In the genomic region with DNA sequence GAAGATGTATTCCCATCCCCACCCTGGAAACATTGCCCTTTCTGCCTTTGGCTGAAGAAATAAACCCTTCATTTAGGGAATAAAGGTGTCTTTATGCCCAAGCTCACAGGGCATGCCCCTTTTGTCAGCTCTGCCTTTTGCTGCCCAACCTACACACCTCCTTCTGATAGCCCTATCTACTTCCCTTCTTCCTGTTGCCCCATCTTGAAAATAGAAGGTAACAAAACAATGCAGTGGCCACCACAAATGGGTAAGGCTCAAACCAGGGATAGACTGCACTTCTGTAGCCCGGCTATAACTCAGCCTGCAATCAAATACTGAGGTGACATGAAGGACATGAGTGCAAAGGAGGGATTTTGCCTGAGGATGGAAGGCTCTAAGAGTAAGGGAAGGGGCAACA, we compare ENCODE assay signal across 38 mouse cellular contexts. TPM values are rescaled to one million over a fixed set of nuclear protein-coding genes. Genes with fewer than 3 reads are reported as not detected.
"Had no signal": no experiment of that assay in that cellular context is flagged by ENCODE, and none has a peak within 500 bp of the region (broad histone marks: within the 10 kb centered on the region; RNA-seq: fewer than 3 reads in every experiment).

No protein-coding gene starts in this region.

- H3K9me3 ChIP-seq: embryonic facial prominence, embryonic 10.5 days; embryonic facial prominence, embryonic 13.5 days; embryonic facial prominence, embryonic 15.5 days; forebrain, embryonic 12.5 days; forebrain, embryonic 13.5 days; forebrain, embryonic 15.5 days had no signal

- H3K4me3 ChIP-seq: embryonic facial prominence, embryonic 10.5 days; embryonic facial prominence, embryonic 12.5 days; embryonic facial prominence, embryonic 13.5 days; embryonic facial prominence, embryonic 15.5 days; erythroblast, embryonic 14.5 days; forebrain, embryonic 10.5 days; forebrain, embryonic 12.5 days; forebrain, embryonic 13.5 days; forebrain, embryonic 15.5 days; gastrocnemius, adult 2 months; heart, adult 2 months had no signal

- H3K4me1 ChIP-seq: embryonic facial prominence, embryonic 10.5 days; embryonic facial prominence, embryonic 12.5 days; forebrain, embryonic 10.5 days; forebrain, embryonic 12.5 days; forebrain, embryonic 13.5 days; forebrain, embryonic 15.5 days had no signal

- H3K36me3 ChIP-seq: embryonic facial prominence, embryonic 10.5 days; embryonic facial prominence, embryonic 12.5 days; embryonic facial prominence, embryonic 13.5 days; embryonic facial prominence, embryonic 15.5 days; forebrain, embryonic 10.5 days; forebrain, embryonic 12.5 days; forebrain, embryonic 15.5 days had no signal

- DNase-seq: cerebellum, adult 8-10 months; cerebellum, adult 9-10 months; cerebellum, adult 9-11 months; cerebellum, postnatal 10 days; cerebellum, postnatal 14 days; cerebellum, postnatal 25 days; cerebellum, postnatal 36 days; embryo, embryonic 11 days; forebrain, postnatal 0 days; gastrocnemius, adult 2 months; gastrocnemius, postnatal 10 days; gastrocnemius, postnatal 14 days; gastrocnemius, postnatal 25 days; gastrocnemius, postnatal 36 days; heart, adult 18-20 months; heart, adult 2 months had no signal

- H3K9ac ChIP-seq: embryonic facial prominence, embryonic 12.5 days; embryonic facial prominence, embryonic 13.5 days; embryonic facial prominence, embryonic 15.5 days; forebrain, embryonic 12.5 days; forebrain, embryonic 13.5 days; forebrain, embryonic 15.5 days; forebrain, postnatal 0 days had no signal

- H3K27ac ChIP-seq: embryonic facial prominence, embryonic 10.5 days; embryonic facial prominence, embryonic 12.5 days; embryonic facial prominence, embryonic 13.5 days; embryonic facial prominence, embryonic 15.5 days; forebrain, embryonic 10.5 days; forebrain, embryonic 12.5 days; forebrain, embryonic 13.5 days; forebrain, embryonic 15.5 days; gastrocnemius, adult 2 months; heart, adult 2 months had no signal

- H3K27me3 ChIP-seq: embryonic facial prominence, embryonic 12.5 days; embryonic facial prominence, embryonic 13.5 days; embryonic facial prominence, embryonic 15.5 days; forebrain, embryonic 12.5 days; forebrain, embryonic 13.5 days; forebrain, embryonic 15.5 days had no signal

RNA-seq across cellular contexts. Expression of a gene that starts 40.2 kb away (rescaled TPM):
- total RNA-seq: common myeloid progenitor, adult 5-6 weeks; forebrain, postnatal 0 days; gastrocnemius, adult 18-20 months; gastrocnemius, adult 2 months; gastrocnemius, adult 8-10 months; gastrocnemius, postnatal 10 days; gastrocnemius, postnatal 14 days; gastrocnemius, postnatal 25 days; gastrocnemius, postnatal 36 days; gastrocnemius, postnatal 4 days; granulocyte monocyte progenitor cell, adult 5-6 weeks; heart, adult 18-20 months; heart, adult 2 months; heart, adult 8-10 months had no signal
- polyA plus RNA-seq: embryonic facial prominence, embryonic 10.5 days; embryonic facial prominence, embryonic 11.5 days; embryonic facial prominence, embryonic 12.5 days; embryonic facial prominence, embryonic 13.5 days; embryonic facial prominence, embryonic 14.5 days; embryonic facial prominence, embryonic 15.5 days; erythroblast, embryonic 14.5 days; forebrain, embryonic 10.5 days; forebrain, embryonic 11.5 days; forebrain, embryonic 12.5 days; forebrain, embryonic 13.5 days; forebrain, embryonic 14.5 days; forebrain, embryonic 15.5 days; forebrain, embryonic 16.5 days; forebrain, postnatal 0 days; frontal cortex, adult 2 months; gonadal fat pad, adult 2 months; heart, adult 2 months had no signal

RNA-seq across cellular contexts. Expression of a gene that starts 52.7 kb away (rescaled TPM):
- total RNA-seq: gastrocnemius, adult 18-20 months had no signal
